Mouse (Mus musculus) intestine, embryonic 15.5 days (tissue): Measurements from ENCODE around the gene Sdccag8. TPM values are rescaled to one million over a fixed set of nuclear protein-coding genes. Genes with fewer than 3 reads are reported as not detected.

Experiments used
- ATAC-seq: fragments of 200-750 bp; cut with Nextera tagmentation; 2 replicates; pipeline ENCODE4 v1.8.0; 2017; ENCODE audit warnings: moderate TSS enrichment, moderate library complexity
- H3K27ac ChIP-seq: fragments of 300-500 bp; sonication (generic); 2 replicates; pipeline ENCODE4 v1.5.1; 2015; ENCODE audit warnings: mild to moderate bottlenecking, inconsistent platforms
- H3K27me3 ChIP-seq: fragments of 300-500 bp; sonication (generic); replicated peaks from 2 replicates; pipeline ENCODE4 v1.6.1; 2015; ENCODE audit warnings: inconsistent platforms
- H3K36me3 ChIP-seq: fragments of 300-500 bp; sonication (generic); 2 replicates; pipeline ENCODE4 v1.6.1; 2015; ENCODE audit warnings: inconsistent platforms
- H3K4me1 ChIP-seq: fragments of 300-500 bp; sonication (generic); replicated peaks from 2 replicates; pipeline ENCODE4 v1.6.1; 2015; ENCODE audit warnings: inconsistent platforms
- H3K4me2 ChIP-seq: fragments of 300-500 bp; sonication (generic); replicated peaks from 2 replicates; pipeline ENCODE4 v1.6.1; 2015; ENCODE audit warnings: mild to moderate bottlenecking, inconsistent platforms
- H3K4me3 ChIP-seq: fragments of 300-500 bp; sonication (generic); replicated peaks from 2 replicates; pipeline ENCODE4 v1.5.1; 2015; ENCODE audit warnings: inconsistent platforms
- H3K9ac ChIP-seq: fragments of 300-500 bp; sonication (generic); 2 replicates; pipeline ENCODE4 v1.6.1; 2015; ENCODE audit warnings: inconsistent platforms
- H3K9me3 ChIP-seq: fragments of 300-500 bp; sonication (generic); 2 replicates; pipeline ENCODE4 v1.6.1; 2016; ENCODE audit warnings: inconsistent platforms
- WGBS: fragments of 180-500 bp; shearing (Covaris S2); methylation state at CpG from one replicate; pipeline ENCODE4 v1.1.7; 2015; 5-methylcytosine and 5-hydroxymethylcytosine counted together
- polyA plus RNA-seq: library from polyadenylated mRNA; unstranded; fragments of >200 nt; fragmentation: Nextera tagmentation; extraction: Ambion mirVana; gene quantifications from 2 replicates; pipeline ENCODE4 v1.2.1, GENCODE M21; 2015

The Sdccag8 gene
- polyA plus RNA-seq, 1 experiment from 2014 or later, result 23.9 TPM

DNA sequence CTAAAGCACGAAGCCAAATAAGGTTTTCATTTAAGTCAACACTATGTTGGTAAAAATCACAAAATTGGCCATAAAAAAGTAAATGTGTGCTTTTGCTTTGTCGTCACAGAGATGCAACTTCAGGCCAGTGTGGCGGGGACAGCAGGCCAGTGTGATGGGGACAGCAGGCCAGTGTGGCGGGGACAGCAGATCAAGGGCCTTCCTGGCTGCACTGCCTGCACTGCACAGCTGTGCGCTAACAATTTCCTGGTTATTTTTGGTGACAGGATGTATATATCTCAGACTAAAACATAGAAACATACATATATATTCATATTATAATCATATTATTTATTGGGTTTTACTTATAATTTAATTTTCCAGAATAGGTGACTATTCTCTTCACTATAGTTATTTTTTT lies 71.5 kb downstream of the Sdccag8 start:
- Histone ChIP-seq H3K4me3 (no peak overlapping the region), H3K27ac (no peak overlapping the region), H3K9ac (no peak overlapping the region), H3K9me3 (no peaks in the 10 kb centered on the region), H3K27me3 (no peaks in the 10 kb centered on the region), H3K36me3 (no peaks in the 10 kb centered on the region), H3K4me1 (no peaks in the 10 kb centered on the region), H3K4me2 (no peak overlapping the region)
- no peak for ATAC-seq
- WGBS, result 82% methylated on average over 5 of the region's 5 CpGs

DNA sequence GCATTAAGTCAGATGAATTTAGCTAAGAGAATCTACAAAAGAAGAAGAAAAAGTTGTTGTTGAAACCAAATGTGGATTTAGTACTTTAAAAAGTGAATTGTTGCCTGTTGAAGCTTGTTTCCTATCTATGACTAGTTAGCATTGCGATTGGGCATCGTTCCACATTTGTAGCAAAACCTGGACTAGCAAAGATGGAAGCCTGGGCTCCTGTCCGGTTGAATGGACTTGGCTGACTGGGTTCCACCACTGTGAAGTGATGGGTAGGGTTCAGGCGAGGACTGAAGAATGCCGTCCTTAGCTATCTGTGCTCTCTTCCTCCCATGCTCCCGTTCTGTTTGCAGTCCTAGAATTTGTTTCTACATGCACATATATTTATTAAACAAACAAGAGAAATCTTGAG lies 89.3 kb downstream of the Sdccag8 start:
- Histone ChIP-seq H3K27me3 (no peaks in the 10 kb centered on the region), H3K9me3 (no peaks in the 10 kb centered on the region), H3K4me2 (no peak overlapping the region), H3K4me1 (no peaks in the 10 kb centered on the region), H3K4me3 (no peak overlapping the region), H3K9ac (no peak overlapping the region), H3K27ac (no peak overlapping the region), H3K36me3 (no peaks in the 10 kb centered on the region)
- WGBS, result 80% methylated on average over 6 of the region's 6 CpGs
- ATAC-seq, result no peak

DNA sequence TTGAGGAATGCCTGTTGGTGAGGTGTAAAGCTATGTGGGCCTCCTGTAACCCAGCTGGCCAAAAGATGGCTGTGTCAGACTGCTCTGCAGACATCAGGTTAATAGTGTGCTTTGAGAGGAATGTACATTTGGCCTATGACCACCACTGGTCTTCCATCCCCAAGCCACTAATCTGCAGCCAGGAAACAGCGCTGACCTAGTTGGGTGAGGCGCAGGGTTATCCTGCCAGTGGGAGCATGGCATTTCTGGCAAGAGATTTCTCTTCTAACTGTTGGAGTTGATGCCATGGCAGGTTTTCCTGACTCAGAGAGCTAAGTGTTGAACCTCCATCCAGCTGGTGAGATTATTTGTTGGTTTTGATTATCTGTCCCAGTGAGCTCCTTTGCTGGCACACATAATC lies 101.5 kb downstream of the Sdccag8 start:
- H3K36me3 ChIP-seq, result 0 out of 2 replicates have a peak, but pooled peaks cover 3% of the 10 kb centered on the region
- H3K4me2 ChIP-seq, result no peak overlapping the region
- no peaks in the 10 kb centered on the region for H3K27me3 ChIP-seq
- no peaks in the 10 kb centered on the region for H3K9me3 ChIP-seq
- no peak overlapping the region for H3K4me3 ChIP-seq
- H3K9ac ChIP-seq, result no peak overlapping the region
- H3K4me1 ChIP-seq, result no peaks in the 10 kb centered on the region
- WGBS, result 92% methylated on average over 2 of the region's 2 CpGs
- no peak for ATAC-seq
- no peak overlapping the region for H3K27ac ChIP-seq

DNA sequence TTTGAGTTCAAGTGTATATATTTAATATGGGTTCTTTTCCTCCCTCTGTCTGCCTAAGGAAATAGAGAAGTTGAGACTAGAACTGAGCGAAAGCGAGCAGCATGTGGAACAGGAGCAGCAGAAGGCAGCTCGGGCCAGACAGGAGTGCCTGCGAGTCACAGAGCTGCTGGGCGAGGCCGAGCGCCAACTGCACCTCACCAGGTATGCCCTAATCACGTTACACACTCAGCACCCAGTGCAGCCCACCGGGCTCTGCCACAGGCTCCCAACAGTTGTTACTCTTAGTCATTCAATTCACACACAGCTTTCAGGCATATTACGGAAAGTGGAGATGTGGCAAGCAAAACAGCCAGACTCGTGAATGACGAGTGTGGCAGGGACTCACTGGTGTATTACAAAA lies 105.0 kb downstream of the Sdccag8 start:
- 91% methylated on average over 12 of the region's 12 CpGs for WGBS

DNA sequence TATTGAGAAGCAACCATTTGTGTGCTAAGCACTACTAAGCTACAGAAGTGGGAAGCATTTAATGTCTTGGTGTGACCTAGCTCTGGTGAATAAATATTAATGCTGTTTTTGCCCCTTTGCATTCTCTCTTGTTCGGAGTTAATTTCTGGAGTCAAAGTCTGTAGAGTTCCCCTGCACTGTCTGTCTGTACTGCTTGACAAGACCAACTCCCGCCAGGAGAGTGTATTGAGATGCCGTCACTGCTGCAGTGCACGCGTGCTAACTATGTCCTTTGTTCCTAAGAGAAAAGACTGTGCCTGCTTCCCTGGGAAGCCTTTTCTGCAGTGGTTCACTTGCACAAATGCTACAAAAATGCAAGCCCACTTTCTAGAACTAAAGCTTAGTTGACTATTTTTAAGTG lies 108.4 kb downstream of the Sdccag8 start:
- Histone ChIP-seq H3K27ac (no peak overlapping the region), H3K4me1 (no peaks in the 10 kb centered on the region), H3K27me3 (no peaks in the 10 kb centered on the region), H3K36me3 (0 out of 2 replicates have a peak, but pooled peaks cover 3% of the 10 kb centered on the region), H3K4me3 (no peak overlapping the region), H3K9ac (no peak overlapping the region), H3K9me3 (no peaks in the 10 kb centered on the region), H3K4me2 (no peak overlapping the region)
- WGBS, result 79% methylated on average over 5 of the region's 5 CpGs
- ATAC-seq, result no peak

More for the DNA sequence above, 105.0 kb downstream of the Sdccag8 start:
- Histone ChIP-seq H3K27me3 (no peaks in the 10 kb centered on the region), H3K9me3 (no peaks in the 10 kb centered on the region), H3K4me1 (no peaks in the 10 kb centered on the region), H3K9ac (no peak overlapping the region), H3K4me2 (no peak overlapping the region), H3K27ac (no peak overlapping the region), H3K4me3 (no peak overlapping the region), H3K36me3 (0 out of 2 replicates have a peak, but pooled peaks cover 3% of the 10 kb centered on the region)
- ATAC-seq, result no peak

DNA sequence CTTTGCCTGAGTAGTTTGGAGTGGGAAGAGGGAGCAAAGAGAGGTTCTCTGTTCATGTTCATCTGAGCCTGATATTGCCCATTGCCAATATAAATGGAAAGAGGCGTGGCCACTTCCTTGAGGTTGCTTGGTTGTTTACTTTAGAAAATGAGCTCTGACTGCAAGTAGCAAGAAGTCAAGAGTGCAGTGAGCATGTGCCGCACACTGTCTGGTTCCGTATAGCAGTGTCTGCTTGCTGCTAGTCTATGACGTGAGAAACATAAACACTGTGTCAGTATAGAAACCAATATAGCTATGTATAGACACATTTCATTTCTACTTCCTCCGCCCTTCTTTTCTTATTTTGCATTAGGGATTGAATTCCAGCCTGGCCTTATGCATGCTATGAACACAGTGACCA lies 111.5 kb downstream of the Sdccag8 start:
- ATAC-seq, result no peak
- Histone ChIP-seq H3K9ac (no peak overlapping the region), H3K4me1 (no peaks in the 10 kb centered on the region), H3K27ac (no peak overlapping the region), H3K36me3 (no peaks in the 10 kb centered on the region), H3K9me3 (no peaks in the 10 kb centered on the region), H3K27me3 (no peaks in the 10 kb centered on the region), H3K4me3 (no peak overlapping the region), H3K4me2 (no peak overlapping the region)
- 57% methylated on average over 5 of the region's 5 CpGs for WGBS

DNA sequence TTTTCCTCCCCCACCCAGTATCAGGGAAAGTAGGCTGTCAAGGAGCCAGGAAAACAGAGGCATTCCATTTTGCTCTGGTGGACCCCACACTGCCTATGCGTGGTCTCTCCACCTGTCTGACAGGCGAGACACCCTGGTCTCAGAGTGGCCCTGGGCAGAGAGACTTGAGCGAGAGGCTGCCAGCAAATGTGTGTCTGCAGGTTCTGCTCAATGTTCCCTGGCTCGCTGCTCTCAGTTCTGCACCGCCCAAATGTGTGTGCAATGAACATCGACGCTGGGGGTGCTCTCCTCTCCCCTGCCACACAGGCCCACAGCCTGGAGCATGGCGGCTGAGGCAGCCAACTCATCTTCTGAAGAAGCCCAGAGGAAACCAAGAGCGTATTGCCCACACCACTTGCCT lies 112.9 kb downstream of the Sdccag8 start:
- H3K9me3 ChIP-seq, result no peaks in the 10 kb centered on the region

DNA sequence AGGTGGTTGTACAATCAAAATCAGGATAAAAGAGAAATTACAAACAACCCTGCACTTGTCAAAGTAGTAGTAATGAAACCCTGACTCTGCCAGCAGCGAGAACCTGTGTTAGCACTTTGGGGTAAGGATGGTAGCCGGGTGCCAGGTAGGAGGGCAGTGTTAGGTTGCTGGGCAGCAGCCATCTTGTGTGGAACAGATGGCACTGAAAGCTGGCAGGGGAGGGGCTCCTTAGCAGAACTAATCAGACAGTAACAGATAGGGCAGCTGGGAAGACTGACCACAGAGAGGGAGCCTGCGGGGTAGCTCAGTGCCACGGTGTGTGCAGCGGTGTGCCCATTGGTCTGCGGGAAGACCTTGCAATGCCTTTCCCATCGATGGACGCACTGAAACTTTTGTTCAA lies 115.2 kb downstream of the Sdccag8 start:
- H3K4me3 ChIP-seq, result no peak overlapping the region
- no peaks in the 10 kb centered on the region for H3K36me3 ChIP-seq
- no peak for ATAC-seq
- no peak overlapping the region for H3K27ac ChIP-seq
- H3K9ac ChIP-seq, result no peak overlapping the region
- 93% methylated on average over 8 of the region's 8 CpGs for WGBS
- H3K4me2 ChIP-seq, result no peak overlapping the region
- no peaks in the 10 kb centered on the region for H3K27me3 ChIP-seq
- 0 out of 2 replicates have a peak, but pooled peaks cover 3% of the 10 kb centered on the region for H3K4me1 ChIP-seq
- H3K9me3 ChIP-seq, result no peaks in the 10 kb centered on the region

More for the DNA sequence above, 112.9 kb downstream of the Sdccag8 start:
- no peaks in the 10 kb centered on the region for H3K4me1 ChIP-seq
- WGBS, result 89% methylated on average over 9 of the region's 9 CpGs
- H3K9ac ChIP-seq, result no peak overlapping the region
- no peak for ATAC-seq
- no peaks in the 10 kb centered on the region for H3K36me3 ChIP-seq
- no peak overlapping the region for H3K4me2 ChIP-seq
- H3K27ac ChIP-seq, result no peak overlapping the region
- H3K27me3 ChIP-seq, result no peaks in the 10 kb centered on the region
- H3K4me3 ChIP-seq, result no peak overlapping the region

DNA sequence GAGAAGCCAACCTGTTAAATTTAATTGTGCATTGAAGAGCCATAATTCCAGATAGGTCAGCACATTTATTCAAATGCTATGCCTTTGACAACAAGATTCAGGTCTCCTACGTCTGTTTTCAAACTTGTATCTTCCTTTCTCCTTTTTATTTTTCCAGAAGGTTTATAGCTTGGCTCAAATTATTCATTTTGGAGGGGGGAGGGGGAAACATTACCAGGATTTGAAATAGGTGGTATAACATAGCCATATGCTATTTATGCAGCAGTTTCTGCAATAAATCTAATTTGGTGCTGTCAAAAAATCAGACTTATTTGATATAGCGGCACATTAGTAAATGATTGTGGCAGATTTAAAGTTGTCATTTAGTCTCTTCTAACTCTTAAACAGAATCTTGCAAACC lies 116.1 kb downstream of the Sdccag8 start:
- no peak overlapping the region for H3K27ac ChIP-seq
- H3K4me3 ChIP-seq, result no peak overlapping the region
- 87% methylated on average over 2 of the region's 2 CpGs for WGBS
- H3K4me1 ChIP-seq, result 0 out of 2 replicates have a peak, but pooled peaks cover 3% of the 10 kb centered on the region
- H3K36me3 ChIP-seq, result no peaks in the 10 kb centered on the region
- no peak overlapping the region for H3K9ac ChIP-seq
- no peaks in the 10 kb centered on the region for H3K27me3 ChIP-seq
- no peaks in the 10 kb centered on the region for H3K9me3 ChIP-seq
- ATAC-seq, result no peak
- no peak overlapping the region for H3K4me2 ChIP-seq

DNA sequence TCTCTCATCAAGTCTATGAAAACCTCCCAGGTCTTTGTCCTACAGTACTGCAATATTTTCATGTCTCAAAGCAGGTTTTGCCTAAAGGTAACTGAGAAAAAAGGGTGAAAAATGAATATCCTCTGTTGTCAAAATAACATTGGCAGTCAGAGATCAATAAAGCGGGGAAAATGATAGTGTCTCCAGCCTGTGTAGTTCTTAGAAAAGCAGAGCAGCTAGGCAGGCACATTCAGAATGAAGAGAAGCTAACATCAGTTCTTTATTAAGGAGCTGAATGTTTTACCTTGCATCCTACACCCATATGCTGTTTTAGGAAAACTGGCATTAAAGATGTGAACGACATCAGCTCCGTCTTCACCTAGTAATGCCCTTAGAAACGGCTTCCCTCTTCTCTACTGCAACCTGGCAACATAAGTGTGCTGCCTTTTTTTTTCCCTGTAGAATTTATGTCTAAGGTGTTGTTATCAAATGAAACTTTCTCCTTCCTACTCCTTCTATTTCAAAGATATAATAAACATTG lies 116.6 kb downstream of the Sdccag8 start:
- Histone ChIP-seq H3K9ac (no peak overlapping the region), H3K27ac (no peak overlapping the region), H3K9me3 (no peaks in the 10 kb centered on the region), H3K4me3 (no peak overlapping the region), H3K27me3 (no peaks in the 10 kb centered on the region), H3K36me3 (no peaks in the 10 kb centered on the region), H3K4me2 (no peak overlapping the region), H3K4me1 (0 out of 2 replicates have a peak, but pooled peaks cover 3% of the 10 kb centered on the region)
- 88% methylated on average over 4 of the region's 4 CpGs for WGBS
- ATAC-seq, result no peak

DNA sequence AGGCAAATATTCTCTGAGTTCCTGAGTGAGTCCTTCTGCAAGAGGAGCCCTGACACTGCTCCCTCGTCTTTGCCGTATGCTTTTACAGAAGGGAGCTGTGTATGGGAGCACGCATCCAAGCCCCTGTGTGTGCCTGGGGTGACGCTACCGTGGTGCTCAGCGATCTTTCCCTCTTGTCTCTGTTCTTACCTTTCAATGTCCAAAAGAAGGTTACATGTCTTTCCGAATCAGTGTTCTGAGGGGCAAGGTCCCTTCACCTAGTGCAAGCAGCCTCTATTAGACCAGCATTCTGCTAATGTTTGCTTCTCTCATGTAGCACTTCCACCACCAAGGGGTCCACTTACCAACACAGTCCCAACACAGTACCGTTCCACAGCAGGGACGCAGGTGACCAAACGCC lies 117.1 kb downstream of the Sdccag8 start:
- Histone ChIP-seq H3K4me1 (0 out of 2 replicates have a peak, but pooled peaks cover 3% of the 10 kb centered on the region), H3K9ac (no peak overlapping the region), H3K27me3 (no peaks in the 10 kb centered on the region), H3K4me2 (no peak overlapping the region), H3K4me3 (no peak overlapping the region), H3K27ac (no peak overlapping the region), H3K9me3 (no peaks in the 10 kb centered on the region), H3K36me3 (no peaks in the 10 kb centered on the region)
- WGBS, result 91% methylated on average over 10 of the region's 10 CpGs
- ATAC-seq, result no peak

DNA sequence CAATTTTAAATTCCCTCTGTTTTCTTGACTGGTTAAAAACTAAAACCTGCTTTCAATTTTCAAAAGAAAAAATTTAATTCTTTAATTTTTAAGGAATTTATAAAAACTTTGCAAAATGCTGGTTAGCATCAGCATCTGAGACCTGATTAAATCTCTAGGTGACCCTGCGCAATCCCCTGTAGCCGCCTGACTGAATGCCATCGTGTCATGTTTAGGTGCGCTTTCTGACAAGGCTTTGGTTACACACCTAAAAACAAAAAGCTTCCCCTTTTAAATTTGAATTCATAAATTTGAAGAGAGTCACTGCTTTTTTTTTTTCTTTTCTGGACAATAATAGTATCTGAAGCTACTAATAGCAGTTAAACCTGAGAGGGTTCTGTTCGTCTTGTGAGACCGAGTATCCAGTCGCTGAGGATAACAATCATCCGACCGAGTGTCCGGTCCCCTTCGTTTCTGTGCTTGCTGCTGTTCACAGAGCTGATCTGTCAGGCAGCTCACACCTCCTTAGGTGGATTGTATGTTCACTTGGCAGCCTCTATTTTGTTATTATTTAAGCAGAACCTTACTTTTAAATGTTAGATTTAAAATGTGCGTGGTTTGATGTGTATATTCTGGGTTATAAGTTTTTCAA lies 118.0 kb downstream of the Sdccag8 start:
- no peak for ATAC-seq
- Histone ChIP-seq H3K36me3 (no peaks in the 10 kb centered on the region), H3K9ac (no peak overlapping the region), H3K4me1 (0 out of 2 replicates have a peak, but pooled peaks cover 3% of the 10 kb centered on the region), H3K27me3 (no peaks in the 10 kb centered on the region), H3K4me2 (no peak overlapping the region), H3K9me3 (no peaks in the 10 kb centered on the region), H3K4me3 (no peak overlapping the region), H3K27ac (no peak overlapping the region)
- 88% methylated on average over 12 of the region's 12 CpGs for WGBS

DNA sequence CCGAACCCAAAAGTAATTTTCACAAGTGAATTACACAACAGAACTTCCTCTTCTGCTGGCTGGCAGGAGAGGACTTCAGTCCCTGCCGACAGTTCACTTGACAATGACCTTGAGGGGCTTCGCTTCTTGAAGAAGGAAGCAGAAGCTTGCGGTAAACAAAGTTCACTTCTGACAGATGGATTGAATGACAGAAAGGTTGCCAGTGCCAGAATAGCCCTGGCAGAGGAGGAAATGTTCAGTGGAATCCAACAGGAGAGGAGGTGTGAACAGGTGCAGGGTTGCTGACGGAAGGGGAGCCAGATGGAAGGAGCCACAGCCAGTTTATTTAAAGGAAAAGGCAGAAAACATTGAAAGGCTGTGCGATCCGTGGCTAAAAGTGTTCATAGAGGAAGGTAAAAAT lies 118.9 kb downstream of the Sdccag8 start:
- 53% methylated on average over 7 of the region's 7 CpGs for WGBS
- ATAC-seq, result no peak
- Histone ChIP-seq H3K9me3 (no peaks in the 10 kb centered on the region), H3K4me1 (0 out of 2 replicates have a peak, but pooled peaks cover 3% of the 10 kb centered on the region), H3K9ac (no peak overlapping the region), H3K36me3 (no peaks in the 10 kb centered on the region), H3K4me2 (no peak overlapping the region), H3K27me3 (no peaks in the 10 kb centered on the region), H3K27ac (no peak overlapping the region), H3K4me3 (no peak overlapping the region)
